Mouse (Mus musculus) left cerebral cortex, adult 6 months (tissue): ENCODE measurements around the gene Col5a3. TPM values are rescaled to one million over a fixed set of nuclear protein-coding genes. Genes with fewer than 3 reads are reported as not detected.

Source experiments
- long read RNA-seq, 2 experiments: library from polyadenylated mRNA; unstranded; transcript quantifications; one replicate each; pipeline ENCODE4 v2.0.0; 2019 to 2020
- polyA plus RNA-seq: library from polyadenylated mRNA; unstranded; fragments of <200 nt; fragmentation: Nextera tagmentation; gene quantifications from 2 replicates; pipeline ENCODE4 v1.2.3, GENCODE M21; 2021

Gene Col5a3
- 0.04 TPM in 1 of 2 replicates, not detected in the other for polyA plus RNA-seq
- long read RNA-seq, experiment 1, partial matches to known transcripts = 5 of 6 reads
- long read RNA-seq, experiment 1, other reads (novel, unspliced or antisense) = 1 of 6 reads
- long read RNA-seq, experiment 2, partial matches to known transcripts = 1 of 1 reads
- long read RNA-seq, experiment 2, other reads (novel, unspliced or antisense) = 0 of 1 reads

GRCm38 (mm10) chr9:20814521-20815272 lies at the start of gene Col5a3:
Gene Col5a3, minus strand, starts transcription at chr9:20815067.

DNA sequence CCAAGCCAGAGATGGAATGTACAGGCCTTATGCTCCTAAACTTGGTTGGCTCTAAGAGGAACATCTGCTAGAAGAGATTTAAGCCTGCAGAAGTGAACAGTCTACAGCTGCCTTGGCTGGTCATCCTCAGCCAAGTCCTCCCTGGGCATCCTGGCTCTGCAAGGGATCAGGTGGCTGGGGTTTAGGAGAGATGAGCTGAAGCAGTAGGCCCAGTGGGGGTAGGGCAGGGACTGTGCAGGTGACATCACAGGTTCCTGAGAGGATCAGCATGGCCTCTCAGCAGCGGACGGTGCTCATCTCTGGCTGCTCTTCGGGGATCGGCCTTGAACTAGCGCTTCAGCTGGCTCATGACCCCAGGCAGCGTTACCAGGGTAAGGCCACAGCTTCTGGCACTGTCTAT lies 3.4 kb upstream of the Col5a3 start, which contains the start of gene Rdh8:
Gene Rdh8, plus strand, starts transcription at position 268 of the 400 bp plus-strand sequence.

GRCm38 (mm10) chr9:20746017-20746660 lies 68.7 kb downstream of the Col5a3 start, which contains the start of gene Olfm2:
Gene Olfm2, minus strand, starts transcription at chr9:20746349.

Other genes starting within 250 kb of the Col5a3 start
- gene Zfp846, start 233.8 kb downstream of the Col5a3 start, polyA plus RNA-seq = 13.6 and 24.8 TPM in 2 replicates
- gene Ubl5, start 172.2 kb downstream of the Col5a3 start, polyA plus RNA-seq = 894 and 916 TPM in 2 replicates
- gene Fbxl12, start 170.3 kb downstream of the Col5a3 start, polyA plus RNA-seq = 6.9 and 8.7 TPM in 2 replicates
- gene Pin1, start 163.0 kb downstream of the Col5a3 start, polyA plus RNA-seq = 57.8 and 76.3 TPM in 2 replicates
- 75.4 and 151 TPM in 2 replicates for gene Olfm2, start 68.7 kb downstream of the Col5a3 start, polyA plus RNA-seq
- gene Rdh8, start 3.4 kb upstream of the Col5a3 start, polyA plus RNA-seq = not detected in 2 replicates
- gene A230050P20Rik, start 53.6 kb upstream of the Col5a3 start, polyA plus RNA-seq = 31.5 and 53.5 TPM in 2 replicates
- gene Angptl6, start 64.7 kb upstream of the Col5a3 start, polyA plus RNA-seq = 18.3 and 24.4 TPM in 2 replicates
- gene Ppan, start 73.1 kb upstream of the Col5a3 start, polyA plus RNA-seq = 10.1 and 15.6 TPM in 2 replicates
- gene Eif3g, start 83.6 kb upstream of the Col5a3 start, polyA plus RNA-seq = 173 and 203 TPM in 2 replicates
- 9.2 TPM in 2 replicates for gene Dnmt1, start 144.8 kb upstream of the Col5a3 start, polyA plus RNA-seq
- 1.8 and 2.1 TPM in 2 replicates for gene S1pr2, start 161.7 kb upstream of the Col5a3 start, polyA plus RNA-seq
- 126 and 147 TPM in 2 replicates for gene Mrpl4, start 187.7 kb upstream of the Col5a3 start, polyA plus RNA-seq
- gene Icam1, start 200.9 kb upstream of the Col5a3 start, polyA plus RNA-seq = 1.4 and 1.5 TPM in 2 replicates
- gene Icam4, start 214.3 kb upstream of the Col5a3 start, polyA plus RNA-seq = 3.2 and 3.8 TPM in 2 replicates
- 68.4 and 74.1 TPM in 2 replicates for gene Icam5, start 217.0 kb upstream of the Col5a3 start, polyA plus RNA-seq